Mouse (Mus musculus): ENCODE results near the gene Sorcs3. TPM values are rescaled to one million over a fixed set of nuclear protein-coding genes. Genes with fewer than 3 reads are reported as not detected.

The Sorcs3 gene
- polyA plus RNA-seq, 1 experiment from 2014 or later = 9.9 TPM

- Histone ChIP-seq H3K9me3 (ENCODE audit: control insufficient read depth, low read length) (no peaks in the 10 kb centered on the region), H3K4me3 (replicated peaks; ENCODE audit: low read length) (no peak overlapping the region), H3K9ac (replicated peaks; ENCODE audit: low read depth, low read length) (no peak overlapping the region), H3K4me2 (ENCODE audit: low read length) (no peak overlapping the region), H3K4me1 (replicated peaks; ENCODE audit: control insufficient read depth, insufficient read depth, low read length) (no peaks in the 10 kb centered on the region), H3K27me3 (replicated peaks; ENCODE audit: control insufficient read depth, insufficient read depth, low read length) (no peaks in the 10 kb centered on the region), H3K36me3 (ENCODE audit: control insufficient read depth, insufficient read depth) (no peaks in the 10 kb centered on the region), H3K27ac (ENCODE audit: low read length) (no peak overlapping the region)
- peak; percentile 12; the same call in 1 of the 2 replicates for ATAC-seq
- 50% methylated on average over 2 of the region's 2 CpGs for WGBS
These were observed 353.6 kb downstream of the Sorcs3 start for GRCm38 (mm10) chr19:48559432-48559831.

- no peaks in the 10 kb centered on the region for H3K27me3 ChIP-seq (replicated peaks; ENCODE audit: control insufficient read depth, insufficient read depth, low read length)
- no peak for ATAC-seq
- 24% methylated on average over 1 of the region's 1 CpGs for WGBS
These were observed 369.9 kb downstream of the Sorcs3 start for GRCm38 (mm10) chr19:48575736-48576135.

GRCm38 (mm10) chr19:48577169-48577568, 371.3 kb downstream of the Sorcs3 start:
- Histone ChIP-seq H3K4me3 (replicated peaks; ENCODE audit: low read length) (no peak overlapping the region), H3K4me1 (replicated peaks; ENCODE audit: control insufficient read depth, insufficient read depth, low read length) (no peaks in the 10 kb centered on the region), H3K9ac (replicated peaks; ENCODE audit: low read depth, low read length) (no peak overlapping the region), H3K27ac (ENCODE audit: low read length) (no peak overlapping the region), H3K36me3 (ENCODE audit: control insufficient read depth, insufficient read depth) (no peaks in the 10 kb centered on the region), H3K4me2 (ENCODE audit: low read length) (no peak overlapping the region), H3K27me3 (replicated peaks; ENCODE audit: control insufficient read depth, insufficient read depth, low read length) (no peaks in the 10 kb centered on the region), H3K9me3 (ENCODE audit: control insufficient read depth, low read length) (no peaks in the 10 kb centered on the region)
- peak; percentile 50; the same call in 1 of the 2 replicates for ATAC-seq
- 25% methylated on average over 5 of the region's 5 CpGs for WGBS

More at GRCm38 (mm10) chr19:48575736-48576135, 369.9 kb downstream of the Sorcs3 start:
- Histone ChIP-seq H3K9me3 (ENCODE audit: control insufficient read depth, low read length) (no peaks in the 10 kb centered on the region), H3K36me3 (ENCODE audit: control insufficient read depth, insufficient read depth) (no peaks in the 10 kb centered on the region), H3K9ac (replicated peaks; ENCODE audit: low read depth, low read length) (no peak overlapping the region), H3K4me1 (replicated peaks; ENCODE audit: control insufficient read depth, insufficient read depth, low read length) (no peaks in the 10 kb centered on the region), H3K4me3 (replicated peaks; ENCODE audit: low read length) (no peak overlapping the region), H3K4me2 (ENCODE audit: low read length) (no peak overlapping the region), H3K27ac (ENCODE audit: low read length) (no peak overlapping the region)

- WGBS = 56% methylated on average over 8 of the region's 8 CpGs
- H3K9ac ChIP-seq (replicated peaks; ENCODE audit: low read depth, low read length) = no peak overlapping the region
- H3K4me2 ChIP-seq (ENCODE audit: low read length) = no peak overlapping the region
- H3K36me3 ChIP-seq (ENCODE audit: control insufficient read depth, insufficient read depth) = no peaks in the 10 kb centered on the region
- H3K27me3 ChIP-seq (replicated peaks; ENCODE audit: control insufficient read depth, insufficient read depth, low read length) = no peaks in the 10 kb centered on the region
- H3K4me3 ChIP-seq (replicated peaks; ENCODE audit: low read length) = no peak overlapping the region
- ATAC-seq = peak; percentile 89
- no peak overlapping the region for H3K27ac ChIP-seq (ENCODE audit: low read length)
- H3K4me1 ChIP-seq (replicated peaks; ENCODE audit: control insufficient read depth, insufficient read depth, low read length) = no peaks in the 10 kb centered on the region
- no peaks in the 10 kb centered on the region for H3K9me3 ChIP-seq (ENCODE audit: control insufficient read depth, low read length)
These were observed 379.2 kb downstream of the Sorcs3 start for GRCm38 (mm10) chr19:48584938-48585560.

GRCm38 (mm10) chr19:48616951-48617350, 411.1 kb downstream of the Sorcs3 start:
- Histone ChIP-seq H3K27ac (ENCODE audit: low read length) (no peak overlapping the region), H3K4me1 (replicated peaks; ENCODE audit: control insufficient read depth, insufficient read depth, low read length) (no peaks in the 10 kb centered on the region), H3K4me3 (replicated peaks; ENCODE audit: low read length) (no peak overlapping the region), H3K36me3 (ENCODE audit: control insufficient read depth, insufficient read depth) (no peaks in the 10 kb centered on the region), H3K9me3 (ENCODE audit: control insufficient read depth, low read length) (no peaks in the 10 kb centered on the region), H3K4me2 (ENCODE audit: low read length) (no peak overlapping the region), H3K27me3 (replicated peaks; ENCODE audit: control insufficient read depth, insufficient read depth, low read length) (no peaks in the 10 kb centered on the region), H3K9ac (replicated peaks; ENCODE audit: low read depth, low read length) (no peak overlapping the region)
- 33% methylated on average over 1 of the region's 1 CpGs for WGBS
- ATAC-seq = no peak

- no peak overlapping the region for H3K4me3 ChIP-seq (replicated peaks; ENCODE audit: low read length)
- ATAC-seq = no peak
- no peaks in the 10 kb centered on the region for H3K36me3 ChIP-seq (ENCODE audit: control insufficient read depth, insufficient read depth)
- no peak overlapping the region for H3K27ac ChIP-seq (ENCODE audit: low read length)
- H3K4me1 ChIP-seq (replicated peaks; ENCODE audit: control insufficient read depth, insufficient read depth, low read length) = no peaks in the 10 kb centered on the region
- H3K27me3 ChIP-seq (replicated peaks; ENCODE audit: control insufficient read depth, insufficient read depth, low read length) = no peaks in the 10 kb centered on the region
- H3K9me3 ChIP-seq (ENCODE audit: control insufficient read depth, low read length) = no peaks in the 10 kb centered on the region
- no peak overlapping the region for H3K4me2 ChIP-seq (ENCODE audit: low read length)
- WGBS = 46% methylated on average over 6 of the region's 6 CpGs
- no peak overlapping the region for H3K9ac ChIP-seq (replicated peaks; ENCODE audit: low read depth, low read length)
These were observed 425.0 kb downstream of the Sorcs3 start for GRCm38 (mm10) chr19:48630671-48631327.

GRCm38 (mm10) chr19:48642566-48642965, 436.7 kb downstream of the Sorcs3 start:
- H3K4me1 ChIP-seq (replicated peaks; ENCODE audit: control insufficient read depth, insufficient read depth, low read length) = no peaks in the 10 kb centered on the region
- H3K9ac ChIP-seq (replicated peaks; ENCODE audit: low read depth, low read length) = no peak overlapping the region
- no peaks in the 10 kb centered on the region for H3K36me3 ChIP-seq (ENCODE audit: control insufficient read depth, insufficient read depth)
- H3K27ac ChIP-seq (ENCODE audit: low read length) = no peak overlapping the region
- ATAC-seq = no peak
- no peaks in the 10 kb centered on the region for H3K9me3 ChIP-seq (ENCODE audit: control insufficient read depth, low read length)
- H3K4me3 ChIP-seq (replicated peaks; ENCODE audit: low read length) = no peak overlapping the region
- 86% methylated on average over 4 of the region's 4 CpGs for WGBS
- no peak overlapping the region for H3K4me2 ChIP-seq (ENCODE audit: low read length)
- no peaks in the 10 kb centered on the region for H3K27me3 ChIP-seq (replicated peaks; ENCODE audit: control insufficient read depth, insufficient read depth, low read length)

GRCm38 (mm10) chr19:48649941-48650340, 444.1 kb downstream of the Sorcs3 start:
- H3K9me3 ChIP-seq (ENCODE audit: control insufficient read depth, low read length) = no peaks in the 10 kb centered on the region
- no peak overlapping the region for H3K4me3 ChIP-seq (replicated peaks; ENCODE audit: low read length)
- H3K4me2 ChIP-seq (ENCODE audit: low read length) = no peak overlapping the region
- ATAC-seq = no peak
- no peaks in the 10 kb centered on the region for H3K27me3 ChIP-seq (replicated peaks; ENCODE audit: control insufficient read depth, insufficient read depth, low read length)
- H3K4me1 ChIP-seq (replicated peaks; ENCODE audit: control insufficient read depth, insufficient read depth, low read length) = peaks cover 3% of the 10 kb centered on the region; the same call in 1 of the 2 replicates
- no peak overlapping the region for H3K27ac ChIP-seq (ENCODE audit: low read length)
- H3K36me3 ChIP-seq (ENCODE audit: control insufficient read depth, insufficient read depth) = no peaks in the 10 kb centered on the region
- WGBS = 40% methylated on average over 2 of the region's 2 CpGs
- no peak overlapping the region for H3K9ac ChIP-seq (replicated peaks; ENCODE audit: low read depth, low read length)

- 31% methylated on average over 6 of the region's 6 CpGs for WGBS
- no peak overlapping the region for H3K4me2 ChIP-seq (ENCODE audit: low read length)
- peak; percentile 65; the same call in 1 of the 2 replicates for ATAC-seq
- no peak overlapping the region for H3K27ac ChIP-seq (ENCODE audit: low read length)
- H3K4me3 ChIP-seq (replicated peaks; ENCODE audit: low read length) = no peak overlapping the region
- peaks cover 3% of the 10 kb centered on the region; the same call in 1 of the 2 replicates for H3K4me1 ChIP-seq (replicated peaks; ENCODE audit: control insufficient read depth, insufficient read depth, low read length)
- H3K27me3 ChIP-seq (replicated peaks; ENCODE audit: control insufficient read depth, insufficient read depth, low read length) = no peaks in the 10 kb centered on the region
- no peaks in the 10 kb centered on the region for H3K36me3 ChIP-seq (ENCODE audit: control insufficient read depth, insufficient read depth)
- no peak overlapping the region for H3K9ac ChIP-seq (replicated peaks; ENCODE audit: low read depth, low read length)
- no peaks in the 10 kb centered on the region for H3K9me3 ChIP-seq (ENCODE audit: control insufficient read depth, low read length)
These were observed 445.8 kb downstream of the Sorcs3 start for GRCm38 (mm10) chr19:48651617-48652016.

Measured in forebrain, embryonic 16.5 days (tissue).